Mouse (Mus musculus): Measurements from ENCODE around the gene Clasp1.

DNA sequence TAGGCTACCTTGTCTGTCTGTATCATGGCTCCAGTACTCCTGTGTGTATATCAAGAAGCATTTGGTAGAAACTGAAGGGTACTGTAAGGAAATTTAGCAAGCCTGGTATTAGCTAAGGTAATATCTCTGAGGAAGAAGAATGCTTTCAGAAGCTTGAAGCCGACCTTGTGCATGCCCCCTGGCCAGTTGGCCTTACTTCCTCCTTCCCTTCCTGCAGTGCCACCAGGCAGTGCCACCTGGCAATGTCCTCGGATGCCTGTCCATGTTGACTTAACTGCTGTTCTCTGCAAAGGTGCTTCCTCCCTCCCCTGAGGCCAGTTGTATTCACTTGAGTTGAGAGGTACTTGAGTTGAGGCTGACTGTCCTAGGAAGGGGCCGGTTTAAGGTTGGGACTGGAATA is 32.3 kb downstream of the Clasp1 start:
- TF ChIP-seq POLR2A (IDR thresholded peaks at IDR 0.05; ENCODE audit: borderline replicate concordance, extremely low read depth, low read depth, low read length) (no peak), CTCF (IDR thresholded peaks at IDR 0.05; ENCODE audit: insufficient read depth, low read length) (no peak)

All from lung, adult 2 months (tissue).